Mouse (Mus musculus) layer of hippocampus, adult 6 months (tissue): ENCODE results near the gene Gm5127. TPM values are rescaled to one million over a fixed set of nuclear protein-coding genes. Genes with fewer than 3 reads are reported as not detected.

Experiments used
- long read RNA-seq, 2 experiments: library from polyadenylated mRNA; unstranded; transcript quantifications; one replicate each; pipeline ENCODE4 v2.0.0; 2019 to 2020
- microRNA-seq: library from miRNA; unstranded; fragments of <30 nt; microRNA quantifications from one replicate; pipeline ENCODE4 v1.2.0, GENCODE M21; 2020
- polyA plus RNA-seq: library from polyadenylated mRNA; unstranded; fragments of <200 nt; fragmentation: Nextera tagmentation; gene quantifications from 2 replicates; pipeline ENCODE4 v1.2.3, GENCODE M21; 2021

Gene Gm5127
- polyA plus RNA-seq, result 0.13 TPM in 1 of 2 replicates, not detected in the other
- long read RNA-seq, experiment 1, result 0 reads
- long read RNA-seq, experiment 2, result 0 reads

GRCm38 (mm10) chrX:106582886-106583285 lies at the start of gene Gm5127:
Gene Gm5127 (plus strand): TSS chrX:106583186.

GRCm38 (mm10) chrX:106603386-106603785 lies 20.4 kb downstream of the Gm5127 start, which contains the start of gene Cysltr1:
Gene Cysltr1 (minus strand): TSS chrX:106603679.

Small RNA genes within 50 kb of the gene (microRNA-seq; reads per million reads assigned to microRNA genes)
- gene Gm22102, result not detected

Other genes starting within 250 kb of the Gm5127 start
- gene Fndc3c1, start 97.8 kb upstream of the Gm5127 start, polyA plus RNA-seq, result not detected in 2 replicates
- gene Cysltr1, start 20.5 kb downstream of the Gm5127 start, polyA plus RNA-seq, result 1.2 and 1.3 TPM in 2 replicates